Comparison of ENCODE assay signal across 8 mouse cellular contexts in genomic region chr7:141344787-141345186, GRCm38 (mm10). TPM values are rescaled to one million over a fixed set of nuclear protein-coding genes. Genes with fewer than 3 reads are reported as not detected.
"Had no signal": no experiment of that assay in that cellular context is flagged by ENCODE, and none has a peak within 500 bp of the region (broad histone marks: within the 10 kb centered on the region; RNA-seq: fewer than 3 reads in every experiment).

No protein-coding gene starts in this region.

- ATAC-seq: intestine, embryonic 15.5 days; liver, embryonic 12.5 days had no signal

- DNase-seq: kidney, adult 18-20 months; kidney, postnatal 14 days; right cerebral cortex, postnatal 14 days had no signal

RNA-seq across cellular contexts. Expression of gene Drd4, which starts 53.0 kb away (rescaled TPM):
- total RNA-seq: megakaryocyte-erythroid progenitor cell, adult 5-6 weeks had no signal
- polyA plus RNA-seq: liver, embryonic 16.5 days; myocyte had no signal
